Mouse (Mus musculus) limb, embryonic 11.5 days (tissue): Measurements from ENCODE around the gene Sertad3. TPM values are rescaled to one million over a fixed set of nuclear protein-coding genes. Genes with fewer than 3 reads are reported as not detected.

Experiments
- ATAC-seq: fragments of 200-750 bp; cut with Nextera tagmentation; 2 replicates; pipeline ENCODE4 v1.8.0; 2017; ENCODE audit warnings: low read depth; ENCODE audit not compliant: insufficient number of reproducible peaks, low FRiP score, low TSS enrichment
- DNase-seq: peaks from one replicate; pipeline ENCODE4 v3.0.0-alpha.2; 2015; ENCODE audit warnings: low spot score
- H3K27ac ChIP-seq: fragments of 300-500 bp; sonication (generic); replicated peaks from 2 replicates; pipeline ENCODE4 v1.5.1; 2014; ENCODE audit warnings: low read depth, mild to moderate bottlenecking, low read length
- H3K27me3 ChIP-seq: fragments of 300-500 bp; sonication (generic); 2 replicates; pipeline ENCODE4 v1.6.1; 2014; ENCODE audit warnings: mild to moderate bottlenecking, low read length, mixed read lengths; ENCODE audit not compliant: control insufficient read depth, insufficient read depth
- H3K36me3 ChIP-seq: fragments of 300-500 bp; sonication (generic); 2 replicates; pipeline ENCODE4 v1.6.1; 2014; ENCODE audit warnings: mild to moderate bottlenecking, low read length, moderate library complexity, mixed read lengths; ENCODE audit not compliant: control insufficient read depth, insufficient read depth
- H3K4me1 ChIP-seq: fragments of 300-500 bp; sonication (generic); 2 replicates; pipeline ENCODE4 v1.6.1; 2014; ENCODE audit warnings: low read length, mixed read lengths; ENCODE audit not compliant: control insufficient read depth, insufficient read depth
- H3K4me2 ChIP-seq: fragments of 300-500 bp; sonication (generic); 2 replicates; pipeline ENCODE4 v1.6.1; 2014; ENCODE audit warnings: low read depth, mild to moderate bottlenecking, moderate library complexity; ENCODE audit not compliant: severe bottlenecking
- H3K4me3 ChIP-seq: fragments of 300-500 bp; sonication (generic); 2 replicates; pipeline ENCODE4 v1.5.1; 2014; ENCODE audit warnings: low read depth, low read length
- H3K9ac ChIP-seq: fragments of 300-500 bp; sonication (generic); 2 replicates; pipeline ENCODE4 v1.6.1; 2014; ENCODE audit warnings: mild to moderate bottlenecking, low read length
- H3K9me3 ChIP-seq: fragments of 300-500 bp; sonication (generic); 2 replicates; pipeline ENCODE4 v1.6.1; 2016; ENCODE audit warnings: low read length; ENCODE audit not compliant: control insufficient read depth
- WGBS: fragments of 180-500 bp; shearing (Covaris S2); extraction: QIAGEN DNeasy Blood & Tissue Kit; methylation state at CpG from one replicate; pipeline ENCODE4 v1.1.7; 2014; 5-methylcytosine and 5-hydroxymethylcytosine counted together
- polyA plus RNA-seq: library from polyadenylated mRNA; unstranded; fragments of >200 nt; fragmentation: Nextera tagmentation; extraction: Ambion mirVana; gene quantifications from 2 replicates; pipeline ENCODE4 v1.2.1, GENCODE M21; 2014

Gene Sertad3
- polyA plus RNA-seq, 1 experiment from 2014 or later = 29.3 TPM

DNA sequence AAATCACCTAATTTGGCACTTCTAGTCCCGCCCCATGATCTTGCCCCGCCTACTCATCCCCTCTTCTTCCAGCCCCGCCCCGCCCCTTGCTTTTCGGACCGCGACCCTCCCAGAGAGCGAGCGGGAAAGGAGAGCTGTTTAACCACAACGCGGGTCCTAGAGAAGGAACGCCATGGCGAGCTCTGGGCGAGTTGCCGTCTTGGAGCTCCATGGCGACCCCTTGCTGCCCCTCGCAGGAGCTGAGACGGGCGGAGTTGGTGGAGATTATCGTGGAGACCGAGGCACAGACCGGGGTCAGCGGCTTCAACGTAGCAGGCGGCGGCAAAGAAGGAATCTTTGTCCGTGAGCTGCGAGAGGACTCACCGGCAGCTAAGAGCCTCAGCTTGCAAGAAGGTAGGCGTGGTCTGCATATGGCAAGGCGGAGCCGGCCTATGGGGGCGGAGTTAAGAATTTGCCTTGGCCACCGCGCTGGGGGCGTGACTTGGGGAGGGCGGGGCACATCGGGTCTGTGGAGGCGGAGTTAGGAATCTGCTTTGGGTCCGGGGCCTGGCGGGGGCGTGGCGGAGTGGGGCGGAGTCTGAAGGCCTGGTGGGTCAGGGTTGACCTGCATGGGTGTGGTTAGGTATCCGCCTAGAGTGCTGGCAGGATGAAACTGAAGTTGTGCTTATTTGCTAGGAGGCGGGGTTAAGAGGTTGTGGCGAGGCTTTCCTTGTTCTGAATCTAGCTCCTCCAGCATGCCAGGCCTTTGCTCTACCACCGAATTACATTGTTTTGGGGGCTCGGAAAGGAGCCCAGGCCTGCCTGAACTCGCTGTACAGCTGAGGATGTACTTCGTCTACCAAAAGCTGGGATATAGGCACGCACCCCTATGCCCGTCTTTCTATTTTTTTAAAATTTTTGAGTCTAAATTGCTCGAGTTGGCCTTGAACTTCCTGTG lies 34.4 kb downstream of the Sertad3 start:
- DNase-seq = peak; percentile 100
- no peaks in the 10 kb centered on the region for H3K36me3 ChIP-seq
- H3K27me3 ChIP-seq = no peaks in the 10 kb centered on the region
- H3K4me3 ChIP-seq = peak overlapping the region; percentile 47
- 0 out of 2 replicates have a peak, but pooled peaks cover 2% of the 10 kb centered on the region for H3K4me1 ChIP-seq
- peak overlapping the region; percentile 49 for H3K4me2 ChIP-seq
- H3K9me3 ChIP-seq = no peaks in the 10 kb centered on the region
- ATAC-seq = peak; percentile 91
- under 1% methylated on average over 53 of the region's 54 CpGs for WGBS
- H3K27ac ChIP-seq = peak overlapping the region; percentile 96
- peak overlapping the region; percentile 70 for H3K9ac ChIP-seq

- peak; percentile 61 for DNase-seq
- H3K4me2 ChIP-seq = peak overlapping the region; percentile 49
- H3K4me1 ChIP-seq = 0 out of 2 replicates have a peak, but pooled peaks cover 2% of the 10 kb centered on the region
- H3K9me3 ChIP-seq = no peaks in the 10 kb centered on the region
- H3K4me3 ChIP-seq = peak overlapping the region; percentile 47
- no peaks in the 10 kb centered on the region for H3K36me3 ChIP-seq
- no peaks in the 10 kb centered on the region for H3K27me3 ChIP-seq
- no peak overlapping the region for H3K27ac ChIP-seq
- peak; percentile 7; the same call in 1 of the 2 replicates for ATAC-seq
- 23% methylated on average over 6 of the region's 6 CpGs for WGBS
- no peak overlapping the region for H3K9ac ChIP-seq
Measured at GRCm38 (mm10) chr7:27508648-27509005, 35.1 kb downstream of the Sertad3 start.

DNA sequence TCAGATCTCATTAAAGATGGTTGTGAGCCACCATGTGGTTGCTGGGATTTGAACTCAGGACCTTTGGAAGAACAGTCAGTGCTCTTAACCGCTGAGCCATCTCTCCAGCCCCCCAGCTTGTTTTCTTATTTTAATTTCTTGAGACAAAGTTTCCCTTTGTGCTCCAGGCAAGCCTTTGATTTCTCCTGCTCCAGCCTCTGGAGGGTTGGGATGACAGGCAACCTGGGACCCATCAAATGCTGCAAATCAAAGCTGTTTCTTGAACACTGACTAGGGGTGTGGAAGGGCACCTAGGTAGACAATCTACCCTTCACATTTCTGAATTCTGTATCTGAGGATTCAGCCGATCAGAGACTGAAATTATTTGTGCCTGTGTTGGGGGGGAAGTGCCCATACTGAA lies 37.2 kb downstream of the Sertad3 start:
- H3K4me1 ChIP-seq = 0 out of 2 replicates have a peak, but pooled peaks cover 2% of the 10 kb centered on the region
- ATAC-seq (no peak), DNase-seq (no peak)
- H3K9me3 ChIP-seq = no peaks in the 10 kb centered on the region
- H3K36me3 ChIP-seq = no peaks in the 10 kb centered on the region
- 85% methylated on average over 2 of the region's 2 CpGs for WGBS
- H3K4me3 ChIP-seq = no peak overlapping the region
- no peaks in the 10 kb centered on the region for H3K27me3 ChIP-seq
- H3K27ac ChIP-seq = no peak overlapping the region
- no peak overlapping the region for H3K4me2 ChIP-seq
- no peak overlapping the region for H3K9ac ChIP-seq

DNA sequence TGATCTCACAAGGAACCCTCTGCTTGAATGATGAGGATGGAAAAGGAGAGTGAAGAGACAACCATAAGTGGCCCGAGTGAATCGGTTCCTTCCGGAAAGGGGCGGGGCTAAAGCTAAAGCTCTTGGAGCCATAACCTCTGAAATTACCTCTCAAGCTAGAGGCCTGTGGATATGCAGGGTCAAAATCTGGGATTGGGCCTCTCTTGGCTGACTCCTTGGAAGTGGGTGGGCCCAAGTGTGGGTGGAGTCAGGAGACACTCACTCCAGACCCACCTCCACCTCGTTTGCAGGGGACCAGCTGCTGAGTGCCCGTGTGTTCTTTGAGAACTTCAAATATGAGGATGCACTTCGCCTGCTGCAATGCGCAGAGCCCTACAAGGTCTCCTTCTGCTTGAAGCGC lies 41.4 kb downstream of the Sertad3 start:
- no peak overlapping the region for H3K4me2 ChIP-seq
- DNase-seq = no peak
- WGBS = 74% methylated on average over 9 of the region's 9 CpGs
- ATAC-seq = no peak
- H3K4me1 ChIP-seq = no peaks in the 10 kb centered on the region
- H3K36me3 ChIP-seq = no peaks in the 10 kb centered on the region
- H3K27ac ChIP-seq = no peak overlapping the region
- H3K9ac ChIP-seq = no peak overlapping the region
- H3K9me3 ChIP-seq = no peaks in the 10 kb centered on the region
- no peak overlapping the region for H3K4me3 ChIP-seq
- H3K27me3 ChIP-seq = no peaks in the 10 kb centered on the region

DNA sequence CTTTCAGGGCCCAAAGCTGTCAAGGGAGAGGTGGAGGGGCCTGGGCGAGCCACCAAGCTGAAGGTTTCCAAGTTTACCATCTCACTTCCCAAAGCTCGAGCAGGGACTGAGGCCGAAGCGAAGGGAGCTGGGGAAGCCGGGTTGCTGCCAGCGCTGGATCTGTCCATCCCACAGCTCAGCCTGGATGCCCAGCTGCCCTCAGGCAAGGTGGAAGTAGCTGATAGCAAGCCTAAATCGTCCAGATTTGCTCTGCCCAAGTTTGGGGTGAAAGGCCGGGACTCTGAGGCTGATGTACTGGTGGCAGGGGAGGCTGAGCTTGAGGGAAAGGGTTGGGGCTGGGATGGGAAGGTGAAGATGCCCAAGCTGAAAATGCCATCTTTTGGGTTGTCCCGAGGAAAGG lies 44.7 kb downstream of the Sertad3 start:
- Histone ChIP-seq H3K36me3 (no peaks in the 10 kb centered on the region), H3K9me3 (no peaks in the 10 kb centered on the region), H3K4me2 (no peak overlapping the region), H3K27ac (no peak overlapping the region), H3K4me1 (no peaks in the 10 kb centered on the region), H3K27me3 (no peaks in the 10 kb centered on the region), H3K4me3 (no peak overlapping the region), H3K9ac (no peak overlapping the region)
- WGBS = 86% methylated on average over 9 of the region's 9 CpGs
- no peak for ATAC-seq
- no peak for DNase-seq

- Histone ChIP-seq H3K4me3 (no peak overlapping the region), H3K4me1 (no peaks in the 10 kb centered on the region), H3K4me2 (no peak overlapping the region), H3K9ac (no peak overlapping the region), H3K9me3 (no peaks in the 10 kb centered on the region), H3K27me3 (no peaks in the 10 kb centered on the region), H3K36me3 (no peaks in the 10 kb centered on the region), H3K27ac (no peak overlapping the region)
- no peak for ATAC-seq
- no peak for DNase-seq
Measured at GRCm38 (mm10) chr7:27520104-27520503, 46.5 kb downstream of the Sertad3 start.

DNA sequence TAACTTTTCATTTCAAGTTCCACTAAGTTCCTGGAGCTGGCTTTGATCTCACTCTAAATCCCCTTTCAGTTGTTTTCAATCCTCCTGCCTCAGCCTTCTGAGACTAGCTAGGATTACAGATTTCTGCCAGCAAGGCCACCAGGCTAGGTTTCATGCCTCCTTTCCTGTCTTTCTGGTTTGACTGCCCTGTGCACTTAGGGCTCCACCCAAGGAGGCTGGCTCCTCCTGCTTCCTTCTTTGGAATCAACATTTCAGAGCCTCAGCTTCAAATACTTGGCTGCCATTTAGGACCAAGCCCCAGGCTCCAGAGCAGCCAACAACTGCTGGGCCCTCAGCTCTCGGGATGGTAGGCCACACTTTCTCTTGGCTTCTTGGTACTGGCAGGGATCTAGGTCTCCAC lies 47.0 kb downstream of the Sertad3 start:
- no peak overlapping the region for H3K9ac ChIP-seq
- H3K4me1 ChIP-seq = no peaks in the 10 kb centered on the region
- no peaks in the 10 kb centered on the region for H3K36me3 ChIP-seq
- WGBS = 68% methylated on average over 1 of the region's 1 CpGs
- no peak overlapping the region for H3K27ac ChIP-seq
- ATAC-seq (no peak), DNase-seq (no peak)
- no peaks in the 10 kb centered on the region for H3K9me3 ChIP-seq
- no peak overlapping the region for H3K4me2 ChIP-seq
- H3K27me3 ChIP-seq = no peaks in the 10 kb centered on the region
- H3K4me3 ChIP-seq = no peak overlapping the region

GRCm38 (mm10) chr7:27522967-27523366 lies 49.4 kb downstream of the Sertad3 start, which contains the start of gene Hipk4:
TSS of gene Hipk4 (plus strand) at chr7:27523267.
- no peaks in the 10 kb centered on the region for H3K4me1 ChIP-seq
- no peak within 1 kb of the TSS for H3K9ac ChIP-seq
- WGBS = 65% methylated on average over 5 of the region's 5 CpGs
- ATAC-seq (no peak), DNase-seq (no peak)
- no peak within 1 kb of the TSS for H3K4me2 ChIP-seq
- no peak within 1 kb of the TSS for H3K27ac ChIP-seq
- H3K4me3 ChIP-seq = no peak within 1 kb of the TSS
- no peaks in the 10 kb centered on the region for H3K9me3 ChIP-seq
- no peaks in the 10 kb centered on the region for H3K36me3 ChIP-seq
- no peaks in the 10 kb centered on the region for H3K27me3 ChIP-seq
